Mouse (Mus musculus) gastrocnemius, postnatal 25 days (tissue): ENCODE measurements around the gene Spef1. TPM values are rescaled to one million over a fixed set of nuclear protein-coding genes. Genes with fewer than 3 reads are reported as not detected.
A peak's percentile ranks its signal among the peaks of the same experiment; 100 is the strongest.

Experiments
- DNase-seq: peaks from one replicate; pipeline ENCODE4 v3.0.0; 2022
- total RNA-seq, 2 experiments: library from RNA; stranded (reverse); gene quantifications; 1 replicate in 1 of 2; 2 replicates in 1 of 2; pipeline ENCODE4 v1.2.3; 2021

The Spef1 gene
- total RNA-seq, 2 experiments from 2014 or later = 1.9 to 2.1 TPM

DNA sequence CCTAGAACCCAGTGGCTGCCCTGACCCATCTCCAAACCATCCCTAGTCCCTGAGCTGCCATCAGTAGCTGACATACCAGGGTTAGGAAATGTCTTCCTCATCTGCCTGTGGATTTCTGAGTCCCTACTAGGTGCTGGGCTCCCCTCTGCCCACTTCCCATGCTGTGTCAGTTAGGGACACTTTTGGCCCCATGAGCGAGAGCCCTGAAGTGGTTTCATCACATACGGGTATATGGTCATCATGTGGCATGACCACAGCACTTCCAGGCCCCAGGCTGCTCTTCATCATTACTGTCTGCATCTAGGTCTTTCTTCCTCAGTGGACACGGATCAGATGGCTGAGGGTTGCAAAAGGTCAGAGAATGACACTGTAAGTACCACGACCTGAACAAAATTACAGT lies 19.7 kb upstream of the Spef1 start, which contains the start of gene Ap5s1:
Gene Ap5s1 (plus strand): TSS at position 301 of the 400 bp plus-strand sequence.
- no peak for DNase-seq

DNA sequence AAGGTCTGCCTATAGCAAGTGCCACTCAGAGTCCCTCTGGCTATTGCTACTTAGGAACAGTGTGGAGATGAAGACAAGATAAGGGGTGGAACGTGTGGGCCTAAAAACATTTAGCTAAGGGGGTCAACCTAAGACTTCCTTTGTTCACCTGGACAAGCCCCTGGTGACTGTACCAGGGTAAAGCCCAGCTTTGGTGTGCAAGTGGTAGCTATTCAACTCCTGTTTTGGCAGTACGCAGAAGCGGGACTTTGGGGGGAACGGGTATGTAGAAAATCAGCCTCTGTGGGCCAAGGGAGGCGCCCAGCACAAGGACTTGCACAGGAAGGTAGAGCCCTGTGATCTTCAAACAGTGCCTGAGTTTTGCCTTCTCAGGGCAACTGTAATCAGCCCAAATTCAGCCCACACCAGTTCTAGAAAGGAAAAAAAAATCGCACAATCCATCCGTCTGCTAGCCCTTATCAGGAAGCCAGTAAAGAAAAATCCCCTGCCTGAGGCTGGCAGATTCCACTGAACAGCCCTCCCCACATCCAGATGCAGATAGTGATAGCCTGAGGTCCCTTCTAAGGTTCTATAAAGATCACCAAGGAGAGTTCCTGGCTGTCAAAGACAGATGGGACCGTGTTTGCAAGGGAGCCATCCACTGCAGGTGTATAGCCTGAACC lies 18.6 kb upstream of the Spef1 start:
- DNase-seq = no peak

GRCm38 (mm10) chr2:131204410-131204981 lies 17.4 kb upstream of the Spef1 start:
- DNase-seq = peak; percentile 95

GRCm38 (mm10) chr2:131203816-131204409 lies 16.8 kb upstream of the Spef1 start:
- no peak for DNase-seq

GRCm38 (mm10) chr2:131201262-131201661 lies 14.2 kb upstream of the Spef1 start:
- no peak for DNase-seq

GRCm38 (mm10) chr2:131200710-131201109 lies 13.6 kb upstream of the Spef1 start:
- DNase-seq = no peak

DNA sequence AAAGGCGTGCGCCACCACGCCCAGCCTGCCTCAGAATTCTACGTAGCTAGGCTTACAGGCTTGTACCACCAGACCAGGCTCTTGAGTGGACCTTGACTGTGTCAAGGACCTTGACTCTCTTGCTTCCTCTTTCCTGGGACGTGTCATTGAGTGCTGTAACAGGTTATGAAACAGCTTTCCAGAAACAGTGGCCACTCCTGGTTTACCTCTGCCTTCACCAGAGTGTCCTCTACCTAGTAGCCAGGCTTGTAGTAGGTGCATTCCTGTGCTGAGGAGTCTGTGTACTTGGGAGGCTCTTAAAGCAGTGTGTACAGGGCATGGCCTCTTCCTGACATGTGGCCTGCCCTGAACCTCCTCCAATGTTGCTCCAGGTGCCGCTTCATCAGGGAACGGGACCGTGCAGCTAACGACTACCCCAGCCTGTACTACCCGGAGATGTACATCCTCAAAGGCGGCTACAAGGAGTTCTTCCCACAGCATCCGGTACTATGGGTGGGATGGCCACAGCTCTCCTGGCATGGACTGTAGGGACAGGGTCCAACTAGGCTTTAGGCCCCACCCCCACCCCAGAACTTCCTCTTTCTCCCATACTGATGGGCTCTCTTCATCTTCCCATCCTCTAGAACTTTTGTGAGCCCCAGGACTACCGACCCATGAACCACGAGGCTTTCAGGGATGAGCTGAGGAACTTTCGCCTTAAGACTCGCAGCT lies 9.7 kb upstream of the Spef1 start:
- no peak for DNase-seq

- DNase-seq = no peak
These were observed 3.9 kb upstream of the Spef1 start for GRCm38 (mm10) chr2:131191005-131191390.

- no peak for DNase-seq
These were observed 3.4 kb upstream of the Spef1 start for GRCm38 (mm10) chr2:131190344-131191004.

DNA sequence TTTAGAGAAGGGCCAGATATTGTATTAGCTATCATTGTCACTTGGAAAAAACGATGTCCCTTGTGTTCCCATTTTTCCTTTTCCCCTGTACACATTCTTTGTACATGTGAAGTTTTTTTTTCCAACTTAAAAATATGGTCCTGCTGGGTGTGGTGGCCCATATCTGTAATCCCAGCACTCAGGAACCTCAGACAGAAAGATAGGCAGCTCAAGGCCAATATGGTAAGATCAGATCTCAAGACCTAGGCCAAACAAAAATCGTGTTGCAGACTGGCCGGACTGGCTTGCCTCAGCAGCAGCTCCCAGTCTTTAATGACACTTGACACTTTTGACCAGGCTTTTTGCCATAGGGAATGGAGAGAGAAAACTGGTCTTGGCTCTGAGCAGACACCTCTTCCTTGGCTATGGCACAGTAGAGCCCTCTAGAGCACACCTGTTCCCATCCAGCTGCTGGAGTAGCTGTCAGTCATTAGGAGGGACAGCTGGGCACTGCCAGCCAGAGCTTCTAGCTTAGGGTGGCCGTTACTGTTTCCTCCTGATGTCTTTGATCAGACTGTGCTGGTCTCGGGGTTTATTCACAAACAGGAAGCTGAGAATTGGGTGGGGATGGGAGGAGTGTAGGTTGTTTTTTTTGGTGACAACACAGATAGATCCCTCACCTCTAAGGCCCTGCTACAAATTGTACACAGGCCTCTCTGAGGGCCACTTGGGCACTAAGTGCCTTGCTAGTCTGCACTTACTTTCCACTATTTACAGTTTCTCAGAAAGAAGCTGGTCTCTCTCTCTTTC lies 2.6 kb upstream of the Spef1 start:
- peak; percentile 45 for DNase-seq

- DNase-seq = no peak
These were observed 1.2 kb upstream of the Spef1 start for GRCm38 (mm10) chr2:131188311-131188710.

DNA sequence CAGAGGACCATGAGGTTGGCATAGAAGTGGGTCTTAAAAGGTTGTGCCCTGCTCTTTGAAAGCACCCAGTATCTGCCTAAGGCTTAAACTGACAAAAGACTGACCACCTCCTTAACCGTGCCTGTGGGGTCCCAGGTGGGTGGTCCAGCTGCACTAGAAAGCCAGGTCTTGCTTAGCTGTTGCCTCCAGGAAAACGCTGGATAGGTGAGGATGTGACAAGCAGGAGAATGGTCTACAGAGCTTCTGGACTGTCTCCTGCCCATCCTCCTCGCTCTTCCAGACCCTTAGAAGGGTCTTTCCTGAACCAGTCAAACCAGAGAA lies 480 bp upstream of the Spef1 start:
- DNase-seq = no peak

- no peak for DNase-seq
These were observed 739 bp downstream of the Spef1 start for GRCm38 (mm10) chr2:131186343-131186742.

GRCm38 (mm10) chr2:131179990-131180587 lies 7.0 kb downstream of the Spef1 start, which contains the start of gene Cenpb:
TSS of gene Cenpb (minus strand) at chr2:131180067.
- DNase-seq = peak; percentile 81

DNA sequence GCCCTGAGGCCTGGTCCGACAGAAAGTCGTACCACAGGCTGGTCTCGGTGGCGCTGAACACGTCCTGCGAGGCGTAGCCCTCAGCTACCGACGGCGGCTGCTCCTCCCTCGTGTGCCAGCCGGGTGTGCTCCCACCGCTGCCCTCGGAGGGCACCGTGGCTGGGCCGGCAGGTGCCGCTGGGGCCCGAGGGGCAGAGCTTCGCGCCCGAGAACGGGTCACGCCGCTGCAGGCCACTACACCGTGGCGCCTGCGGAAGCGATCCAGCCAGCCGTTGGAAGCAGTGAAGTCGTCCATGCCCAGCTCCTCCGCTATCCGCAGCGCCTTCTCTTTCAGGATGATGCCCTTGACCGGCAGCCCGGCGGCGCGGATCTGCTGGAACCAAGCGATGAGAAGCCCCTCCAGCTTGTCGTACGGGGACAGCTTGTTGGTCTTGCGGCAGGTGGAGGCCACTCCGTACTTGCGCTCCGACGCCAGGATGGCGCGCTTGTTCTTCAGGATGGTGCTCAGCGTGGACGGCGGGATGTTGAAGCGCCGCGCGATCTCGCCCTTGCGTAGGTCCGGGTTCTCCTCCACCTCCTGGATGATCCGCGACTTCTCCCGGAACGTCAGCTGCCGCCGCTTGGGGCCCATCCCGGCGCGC lies 7.7 kb downstream of the Spef1 start:
- peak; percentile 44 for DNase-seq

DNA sequence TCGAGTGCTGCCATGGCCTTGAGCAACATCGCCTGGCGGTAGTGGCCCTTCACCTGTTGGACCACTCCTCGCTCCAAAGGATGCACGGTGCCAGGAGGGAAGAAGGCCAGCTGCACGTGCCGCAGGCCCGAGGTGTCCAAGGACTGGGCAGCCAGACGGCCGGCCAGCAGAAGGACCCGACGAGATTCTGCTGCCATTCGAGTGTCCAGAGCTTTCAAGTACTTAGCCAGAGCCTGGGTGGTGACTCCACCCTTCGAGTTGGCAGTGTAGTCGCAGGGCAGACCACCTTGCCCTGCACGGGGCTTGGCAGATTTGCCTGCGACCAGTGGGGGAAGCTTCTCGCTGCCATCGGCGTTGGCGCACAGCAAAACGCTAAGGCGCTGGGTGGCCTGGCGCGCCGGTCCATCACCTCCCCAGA lies 8.2 kb downstream of the Spef1 start:
- no peak for DNase-seq

DNA sequence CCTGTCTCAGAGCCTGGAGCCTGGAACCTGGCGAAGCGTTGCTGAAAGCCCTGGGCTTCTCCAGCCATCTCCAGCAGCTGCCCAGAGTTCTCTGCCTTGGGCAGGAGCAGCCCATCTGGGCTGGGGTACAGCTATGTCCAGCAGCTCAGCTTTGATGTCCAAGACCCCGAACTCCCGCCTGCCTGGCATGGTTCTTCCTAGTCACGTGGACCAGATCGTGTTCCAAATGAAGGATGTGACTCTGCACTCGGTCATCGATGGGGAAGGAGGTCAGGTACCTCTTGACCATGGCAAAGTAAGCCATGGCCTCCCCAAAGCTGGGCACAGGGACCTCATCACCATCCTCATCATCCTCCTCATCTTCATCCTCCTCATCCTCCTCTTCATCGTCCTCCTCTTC lies 9.2 kb downstream of the Spef1 start:
- DNase-seq = no peak

DNA sequence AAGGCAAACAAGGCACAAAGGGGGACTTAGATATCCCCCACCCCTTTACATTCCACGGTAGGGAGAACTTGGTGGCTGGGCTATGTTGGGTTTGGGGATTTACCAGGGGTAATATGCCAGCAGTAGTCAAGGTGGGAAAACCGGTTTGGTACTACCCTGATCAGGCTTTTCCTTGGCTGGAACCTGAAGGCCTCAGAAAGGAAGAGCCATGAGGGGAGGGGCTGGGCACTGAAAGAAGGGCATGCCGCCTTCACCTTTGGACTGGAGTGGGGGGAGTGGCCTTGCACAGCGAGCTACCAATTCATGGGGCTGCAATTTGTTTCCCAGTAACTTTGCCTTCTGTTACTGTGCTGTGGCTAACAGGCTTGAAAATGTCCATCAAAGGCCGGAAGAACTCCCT lies 10.6 kb downstream of the Spef1 start:
- no peak for DNase-seq

DNA sequence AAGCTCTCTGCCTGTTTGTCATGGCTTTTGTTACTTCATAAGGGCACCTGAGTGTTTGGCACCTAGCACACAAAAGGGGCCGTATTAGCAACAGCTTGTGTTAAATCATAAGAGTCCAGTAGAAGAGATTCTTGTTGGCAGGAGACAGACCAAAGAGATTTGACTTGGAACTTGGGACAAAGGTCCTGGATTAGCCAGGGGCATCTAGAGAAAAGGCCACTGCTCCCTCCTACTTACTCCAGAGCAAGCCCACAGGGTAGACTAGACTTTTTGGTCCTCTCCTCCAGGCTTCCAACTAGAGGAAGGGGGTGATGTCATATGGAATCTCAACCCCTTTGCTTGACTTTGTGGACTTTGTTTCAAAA lies 11.2 kb downstream of the Spef1 start:
- DNase-seq = no peak

- DNase-seq = no peak
These were observed 11.7 kb downstream of the Spef1 start for GRCm38 (mm10) chr2:131175286-131175944.
